Mouse (Mus musculus) layer of hippocampus, adult 11-12 months (tissue): Measurements from ENCODE around the gene Olfr1209.

Source experiments
- DNase-seq: peaks from one replicate; pipeline ENCODE4 v3.0.0; 2022; ENCODE audit warnings: low spot score

Gene Olfr1209

GRCm38 (mm10) chr2:88915057-88915456, at the start of gene Olfr1209:
Olfr1209 (minus strand) TSS chr2:88915157.
- DNase-seq, result no peak

GRCm38 (mm10) chr2:88953669-88954068, 38.7 kb upstream of the Olfr1209 start, which contains the start of gene Olfr1212:
Olfr1212 (plus strand) TSS chr2:88953969.
- DNase-seq, result no peak

- no peak for DNase-seq
Measured at GRCm38 (mm10) chr2:88938011-88938410, 23.1 kb upstream of the Olfr1209 start, which contains the start of gene Olfr1211. Olfr1211 (minus strand) TSS chr2:88938111.

- DNase-seq, result no peak
Measured at GRCm38 (mm10) chr2:88902211-88902610, 12.7 kb downstream of the Olfr1209 start, which contains the start of gene Olfr1208. Olfr1208 (minus strand) TSS chr2:88902311.

- no peak for DNase-seq
Measured at GRCm38 (mm10) chr2:88862931-88863330, 52.0 kb downstream of the Olfr1209 start, which contains the start of gene Olfr1206. Olfr1206 (plus strand) TSS chr2:88863231.
